Mouse (Mus musculus) spleen, adult 2 months (tissue): ENCODE results near the gene Sae1. TPM values are rescaled to one million over a fixed set of nuclear protein-coding genes. Genes with fewer than 3 reads are reported as not detected.

Source experiments
- DNase-seq, 2 experiments: peaks; one replicate each; pipeline versions ENCODE4 v3.0.0 to v3.0.0-alpha.2; 2012 to 2021; ENCODE audit warnings: low spot score in 2 of 2, low read depth in 1 of 2
- H3K27ac ChIP-seq: fragments of 200-500 bp; 2 replicates; pipeline ENCODE4 v1.5.1; 2012; ENCODE audit warnings: low read length, inconsistent platforms; ENCODE audit not compliant: insufficient read depth
- H3K27me3 ChIP-seq: fragments of 200-500 bp; 2 replicates; pipeline ENCODE4 v1.6.1; 2012; ENCODE audit warnings: mild to moderate bottlenecking, moderate library complexity, low read length, inconsistent platforms; ENCODE audit not compliant: control insufficient read depth, insufficient read depth
- H3K36me3 ChIP-seq: fragments of 200-500 bp; 2 replicates; pipeline ENCODE4 v1.6.1; 2012; ENCODE audit warnings: mild to moderate bottlenecking, low read length, inconsistent platforms; ENCODE audit not compliant: control insufficient read depth, insufficient read depth
- H3K4me1 ChIP-seq: fragments of 200-500 bp; 2 replicates; pipeline ENCODE4 v1.6.1; 2011; ENCODE audit warnings: inconsistent platforms; ENCODE audit not compliant: control insufficient read depth, insufficient read depth, insufficient read length
- H3K4me3 ChIP-seq: fragments of 200-500 bp; 2 replicates; pipeline ENCODE4 v1.5.1; 2011; ENCODE audit warnings: mild to moderate bottlenecking, inconsistent platforms; ENCODE audit not compliant: insufficient read depth, insufficient read length; ENCODE audit errors: extremely low read depth
- CTCF ChIP-seq: fragments of 200-500 bp; IDR thresholded peaks from 2 replicates; pipeline ENCODE4 v1.5.1; 2011; ENCODE audit warnings: mild to moderate bottlenecking, inconsistent platforms; ENCODE audit not compliant: insufficient read depth, insufficient read length, insufficient replicate concordance; ENCODE audit errors: extremely low read depth
- POLR2A ChIP-seq: fragments of 200-500 bp; IDR thresholded peaks from 2 replicates; pipeline ENCODE4 v1.6.1; 2011; ENCODE audit warnings: low read depth, low read length, inconsistent platforms
- WGBS: fragments of 180-500 bp; shearing (Covaris S2); methylation state at CpG from one replicate; pipeline ENCODE4 v1.1.7; 2018; 5-methylcytosine and 5-hydroxymethylcytosine counted together
- polyA plus RNA-seq: library from polyadenylated mRNA; depleted of rRNA; stranded (reverse); fragments of >200 nt; gene quantifications from 2 replicates; pipeline ENCODE4 v1.2.3, GENCODE M21; 2012

Gene Sae1
- polyA plus RNA-seq, 1 experiment: 20.7 TPM

- no peaks in the 10 kb centered on the region for H3K27me3 ChIP-seq
- H3K4me3 ChIP-seq: no peak overlapping the region
- no peaks in the 10 kb centered on the region for H3K4me1 ChIP-seq
- no peak overlapping the region for H3K27ac ChIP-seq
- no peak for TF ChIP-seq POLR2A
- no peak for TF ChIP-seq CTCF
- H3K36me3 ChIP-seq: peaks cover 28% of the 10 kb centered on the region
- 98% methylated on average over 3 of the region's 3 CpGs for WGBS
- no peak for DNase-seq
These were observed 31.6 kb downstream of the Sae1 start for GRCm38 (mm10) chr7:16355854-16356594.

GRCm38 (mm10) chr7:16349999-16350398 lies 37.6 kb downstream of the Sae1 start:
- H3K4me3 ChIP-seq: no peak overlapping the region
- peaks cover 9% of the 10 kb centered on the region for H3K36me3 ChIP-seq
- H3K4me1 ChIP-seq: no peaks in the 10 kb centered on the region; the same call in 1 of the 2 replicates
- no peaks in the 10 kb centered on the region for H3K27me3 ChIP-seq
- H3K27ac ChIP-seq: peak overlapping the region; percentile 38
- 71% methylated on average over 5 of the region's 5 CpGs for WGBS
- no peak for DNase-seq
- TF ChIP-seq POLR2A: no peak
- no peak for TF ChIP-seq CTCF

- Histone ChIP-seq H3K36me3 (peaks cover 4% of the 10 kb centered on the region), H3K27me3 (no peaks in the 10 kb centered on the region), H3K4me3 (no peak overlapping the region), H3K27ac (no peak overlapping the region), H3K4me1 (no peaks in the 10 kb centered on the region; the same call in 1 of the 2 replicates)
- no peak for TF ChIP-seq CTCF
- no peak for TF ChIP-seq POLR2A
- 73% methylated on average over 4 of the region's 4 CpGs for WGBS
- no peak for DNase-seq
These were observed 42.3 kb downstream of the Sae1 start for GRCm38 (mm10) chr7:16345297-16345696.

GRCm38 (mm10) chr7:16344598-16344997 lies 43.0 kb downstream of the Sae1 start:
- DNase-seq: no peak
- Histone ChIP-seq H3K4me1 (no peaks in the 10 kb centered on the region; the same call in 1 of the 2 replicates), H3K27me3 (no peaks in the 10 kb centered on the region), H3K36me3 (peaks cover 4% of the 10 kb centered on the region), H3K4me3 (no peak overlapping the region), H3K27ac (no peak overlapping the region)
- 89% methylated on average over 3 of the region's 3 CpGs for WGBS
- TF ChIP-seq CTCF (no peak), POLR2A (no peak)

GRCm38 (mm10) chr7:16337733-16338132 lies 49.9 kb downstream of the Sae1 start:
- H3K27me3 ChIP-seq: no peaks in the 10 kb centered on the region
- H3K4me3 ChIP-seq: no peak overlapping the region
- 77% methylated on average over 2 of the region's 2 CpGs for WGBS
- H3K36me3 ChIP-seq: peaks cover 14% of the 10 kb centered on the region
- no peak overlapping the region for H3K27ac ChIP-seq
- TF ChIP-seq POLR2A: no peak
- peak; percentile 6; the same call in 1 of the 2 replicates for TF ChIP-seq CTCF
- H3K4me1 ChIP-seq: no peaks in the 10 kb centered on the region
- DNase-seq: no peak

- no peak overlapping the region for H3K4me3 ChIP-seq
- no peak for DNase-seq
- 95% methylated on average over 3 of the region's 3 CpGs for WGBS
These were observed 58.5 kb downstream of the Sae1 start for GRCm38 (mm10) chr7:16329146-16329545.

GRCm38 (mm10) chr7:16326607-16326971 lies 61.0 kb downstream of the Sae1 start:
- Histone ChIP-seq H3K27me3 (no peaks in the 10 kb centered on the region), H3K4me1 (no peaks in the 10 kb centered on the region), H3K36me3 (peaks cover 9% of the 10 kb centered on the region; the same call in 1 of the 2 replicates), H3K27ac (no peak overlapping the region), H3K4me3 (no peak overlapping the region)
- no peak for DNase-seq
- WGBS: 89% methylated on average over 2 of the region's 2 CpGs
- TF ChIP-seq CTCF (no peak), POLR2A (no peak)

More at GRCm38 (mm10) chr7:16329146-16329545, 58.5 kb downstream of the Sae1 start:
- TF ChIP-seq POLR2A (no peak), CTCF (no peak)
- Histone ChIP-seq H3K27ac (no peak overlapping the region), H3K27me3 (no peaks in the 10 kb centered on the region), H3K4me1 (no peaks in the 10 kb centered on the region), H3K36me3 (peaks cover 11% of the 10 kb centered on the region)
